In genomic region chr2:80421990-80422389, GRCm38 (mm10) we compare ENCODE assay signal across 16 mouse cellular contexts. TPM values are rescaled to one million over a fixed set of nuclear protein-coding genes. Genes with fewer than 3 reads are reported as not detected.
"Had no signal": no experiment of that assay in that cellular context is flagged by ENCODE, and none has a peak within 500 bp of the region (broad histone marks: within the 10 kb centered on the region; RNA-seq: fewer than 3 reads in every experiment).

No protein-coding gene starts in this region.

- ATAC-seq: lung, postnatal 0 days; midbrain, embryonic 13.5 days; midbrain, embryonic 15.5 days had no signal

- H3K9ac ChIP-seq: lung, embryonic 15.5 days; midbrain, embryonic 13.5 days; midbrain, embryonic 15.5 days; neural tube, embryonic 12.5 days had no signal

- H3K36me3 ChIP-seq: lung, embryonic 15.5 days; midbrain, embryonic 13.5 days; midbrain, embryonic 15.5 days; neural tube, embryonic 12.5 days had no signal

- H3K4me1 ChIP-seq: lung, embryonic 15.5 days; midbrain, embryonic 13.5 days; midbrain, embryonic 15.5 days; neural tube, embryonic 12.5 days had no signal

- H3K4me3 ChIP-seq: lung, embryonic 15.5 days; megakaryocyte, embryonic 14.5 days; midbrain, embryonic 13.5 days; midbrain, embryonic 15.5 days; neural tube, embryonic 12.5 days had no signal

- H3K9me3 ChIP-seq: lung, embryonic 15.5 days; megakaryocyte, embryonic 14.5 days; midbrain, embryonic 13.5 days; midbrain, embryonic 15.5 days; neural tube, embryonic 12.5 days had no signal

- H3K27ac ChIP-seq: lung, embryonic 15.5 days; midbrain, embryonic 13.5 days; midbrain, embryonic 15.5 days; neural tube, embryonic 12.5 days had no signal

- DNase-seq: lung, adult 2 months; lung, postnatal 4 days; right cerebral cortex, postnatal 25 days; right cerebral cortex, postnatal 4 days; spleen, adult 18-20 months; thymus, adult 18-20 months; thymus, postnatal 14 days; thymus, postnatal 36 days had no signal

- H3K27me3 ChIP-seq: lung, embryonic 15.5 days; megakaryocyte, embryonic 14.5 days; midbrain, embryonic 13.5 days; midbrain, embryonic 15.5 days; neural tube, embryonic 12.5 days had no signal

RNA-seq across cellular contexts. Expression of gene Frzb, which starts 25.4 kb away (rescaled TPM):
- total RNA-seq: monocyte, adult 5-6 weeks; neutrophil, adult 5-6 weeks had no signal
